Comparison of ENCODE assay signal across 10 mouse cellular contexts in genomic region chr2:145822783-145823729, GRCm38 (mm10).
DNase-seq lines count a peak whose midpoint lies in the region; ATAC-seq and TF ChIP-seq lines count a peak whose summit lies in the region.
"Had no signal": no experiment of that assay in that cellular context is flagged by ENCODE, and none has a peak within 500 bp of the region (broad histone marks: within the 10 kb centered on the region; RNA-seq: fewer than 3 reads in every experiment).

No protein-coding gene starts in this region.

- H3K4me3 ChIP-seq in heart, postnatal 0 days (ENCODE audit: low read depth, low read length) = peak overlapping the region; percentile 29; the same call in 1 of the 2 replicates
- no peak overlapping the region for H3K4me3 ChIP-seq in embryonic facial prominence, embryonic 13.5 days
- no peak overlapping the region for H3K4me3 ChIP-seq in stomach, embryonic 14.5 days (ENCODE audit: low read depth, low read length)

- no peaks in the 10 kb centered on the region for H3K4me1 ChIP-seq in heart, postnatal 0 days (ENCODE audit: control insufficient read depth, insufficient read depth)
- H3K4me1 ChIP-seq in embryonic facial prominence, embryonic 13.5 days = no peaks in the 10 kb centered on the region; the same call in 1 of the 2 replicates
- no peaks in the 10 kb centered on the region for H3K4me1 ChIP-seq in stomach, embryonic 14.5 days (ENCODE audit: control insufficient read depth, insufficient read depth, low read length)

- no peak for ATAC-seq in heart, postnatal 0 days (ENCODE audit: insufficient read depth, low read depth)
- ATAC-seq in embryonic facial prominence, embryonic 13.5 days (ENCODE audit: insufficient number of reproducible peaks, insufficient read depth, low FRiP score, low TSS enrichment, low read depth) = 0 out of 2 replicates have a peak, but pooled peaks have one; percentile 43
- ATAC-seq in stomach, embryonic 14.5 days (ENCODE audit: insufficient number of reproducible peaks, insufficient read depth, low FRiP score, low read depth) = peak; percentile 86

- H3K9me3 ChIP-seq in heart, postnatal 0 days (replicated peaks; ENCODE audit: control insufficient read depth, low read length) = no peaks in the 10 kb centered on the region
- H3K9me3 ChIP-seq in embryonic facial prominence, embryonic 13.5 days = no peaks in the 10 kb centered on the region
- no peaks in the 10 kb centered on the region for H3K9me3 ChIP-seq in stomach, embryonic 14.5 days (ENCODE audit: control insufficient read depth, low read depth, low read length)
- H3K9me3 ChIP-seq: heart, embryonic 13.5 days had no signal

- no peak overlapping the region for H3K27ac ChIP-seq in heart, postnatal 0 days (ENCODE audit: low read depth)
- no peak overlapping the region for H3K27ac ChIP-seq in embryonic facial prominence, embryonic 13.5 days
- H3K27ac ChIP-seq in stomach, embryonic 14.5 days (ENCODE audit: low read length) = no peak overlapping the region
- H3K27ac ChIP-seq: heart, embryonic 13.5 days had no signal

- H3K4me2 ChIP-seq in heart, postnatal 0 days (ENCODE audit: low read depth, low read length) = peak overlapping the region; percentile 48
- H3K4me2 ChIP-seq in embryonic facial prominence, embryonic 13.5 days = no peak overlapping the region
- H3K4me2 ChIP-seq in stomach, embryonic 14.5 days (replicated peaks; ENCODE audit: low read depth, low read length) = no peak overlapping the region

- no peaks in the 10 kb centered on the region for H3K27me3 ChIP-seq in heart, postnatal 0 days (ENCODE audit: control insufficient read depth, insufficient read depth, low read length)
- H3K27me3 ChIP-seq in embryonic facial prominence, embryonic 13.5 days = no peaks in the 10 kb centered on the region
- no peaks in the 10 kb centered on the region for H3K27me3 ChIP-seq in stomach, embryonic 14.5 days (ENCODE audit: control insufficient read depth, insufficient read depth, low read length)
- H3K27me3 ChIP-seq: heart, embryonic 13.5 days had no signal

- no peak for DNase-seq in heart, postnatal 0 days (ENCODE audit: low spot score)
- no peak for DNase-seq in heart, postnatal 25 days (ENCODE audit: low spot score)
- peak; percentile 68 to 90 for DNase-seq in kidney, postnatal 25 days
- no peak for DNase-seq in right cerebral cortex, adult 2 months (ENCODE audit: low spot score in 2 of 2)
- DNase-seq in cerebellum, postnatal 10 days = no peak
- DNase-seq in ovary, adult 18-20 months (ENCODE audit: low spot score) = no peak
- DNase-seq: left cerebral cortex, postnatal 4 days had no signal

- WGBS in heart, postnatal 0 days = 80% methylated on average over 3 of the region's 3 CpGs
- 79% methylated on average over 3 of the region's 3 CpGs for WGBS in embryonic facial prominence, embryonic 13.5 days
- 61% methylated on average over 3 of the region's 3 CpGs for WGBS in stomach, embryonic 14.5 days

- H3K36me3 ChIP-seq in heart, postnatal 0 days (replicated peaks; ENCODE audit: control insufficient read depth, insufficient read depth, low read length) = no peaks in the 10 kb centered on the region
- peaks cover 2% of the 10 kb centered on the region; the same call in 1 of the 2 replicates for H3K36me3 ChIP-seq in embryonic facial prominence, embryonic 13.5 days
- H3K36me3 ChIP-seq in stomach, embryonic 14.5 days (ENCODE audit: control insufficient read depth, insufficient read depth, low read length) = no peaks in the 10 kb centered on the region

- no peak overlapping the region for H3K9ac ChIP-seq in heart, postnatal 0 days (replicated peaks; ENCODE audit: low read depth, low read length)
- no peak overlapping the region for H3K9ac ChIP-seq in embryonic facial prominence, embryonic 13.5 days
- H3K9ac ChIP-seq in stomach, embryonic 14.5 days (replicated peaks; ENCODE audit: low read depth, low read length) = no peak overlapping the region
- H3K9ac ChIP-seq: heart, embryonic 13.5 days had no signal

- intact Hi-C loops in heart, postnatal 25 days (cut with DNase I) = no loop called here

- no peak for TF ChIP-seq CTCF in heart, postnatal 0 days (IDR thresholded peaks at IDR 0.05; ENCODE audit: low read depth)

- no peak for TF ChIP-seq EP300 in heart, postnatal 0 days (IDR thresholded peaks at IDR 0.05; ENCODE audit: low read depth)

Comparison
In these comparisons a context has a peak if more than half of its experiments do, and no peak if none do; other contexts are left out.
1. DNase-seq: peak in kidney, postnatal 25 days (2 of 2); none in heart, postnatal 0 days (single experiment), heart, postnatal 25 days (single experiment), right cerebral cortex, adult 2 months (0 of 2), cerebellum, postnatal 10 days (0 of 2) and ovary, adult 18-20 months (single experiment).